Mouse (Mus musculus) megakaryocyte progenitor cell, adult 5-6 weeks (primary cell): ENCODE results near the gene Kcnh3. TPM values are rescaled to one million over a fixed set of nuclear protein-coding genes. Genes with fewer than 3 reads are reported as not detected.
"Not testable (repeated sequence)": the region's sequence is repeated elsewhere in the genome, so short reads cannot be mapped to it uniquely, and the experiment has no call there.

Experiments
- ATAC-seq: replicated peaks from 2 replicates; pipeline ENCODE4 v1.8.0; 2016; ENCODE audit warnings: mild to moderate bottlenecking, moderate TSS enrichment, inconsistent platforms; ENCODE audit not compliant: poor library complexity
- total RNA-seq, 2 experiments: library from RNA; stranded (forward) in 1 of 2; stranded (reverse) in 1 of 2; fragments of 157-497, 149-512 nt in 1 of 2; fragments of 200-1000 nt in 1 of 2; gene quantifications; 2 replicates each; pipeline versions ENCODE4 v1.2.3 to v1.2.4; 2015 to 2017

Kcnh3 gene
- total RNA-seq, 2 experiments from 2014 or later: not detected

DNA sequence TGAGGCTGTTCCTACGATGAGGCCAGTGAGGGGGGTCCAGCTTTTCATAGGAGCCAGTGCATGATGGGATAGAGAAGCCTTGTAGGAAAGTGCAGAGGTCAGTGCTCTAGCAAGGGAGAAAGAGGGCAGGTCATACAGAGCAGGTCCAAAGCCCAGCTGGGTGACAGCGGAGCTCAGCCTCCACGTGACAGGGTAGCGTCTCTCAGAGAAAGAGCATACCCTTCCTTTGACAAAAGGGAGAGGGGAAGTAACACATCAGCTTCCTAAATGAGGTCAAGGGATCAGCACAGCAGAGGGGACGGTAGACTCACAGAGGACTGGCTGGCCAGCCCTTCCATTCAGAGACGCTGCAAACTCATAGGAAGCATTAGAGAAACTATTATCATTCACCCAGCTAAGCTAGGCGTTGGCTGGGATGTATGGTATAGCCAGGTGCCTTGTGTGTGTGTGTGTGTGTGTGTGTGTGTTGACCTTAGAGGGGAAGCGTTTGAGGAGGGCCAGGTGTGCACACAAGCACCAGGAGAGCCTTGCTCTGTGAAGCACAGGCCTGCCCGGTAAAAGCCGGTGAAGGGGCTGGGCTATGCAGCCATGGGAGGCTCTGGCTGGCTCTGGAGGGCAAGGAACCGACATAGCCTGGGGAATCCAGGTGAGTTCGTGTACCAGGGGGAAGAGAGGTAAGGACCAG, 9.8 kb downstream of the Kcnh3 start:
- ATAC-seq: no peak

DNA sequence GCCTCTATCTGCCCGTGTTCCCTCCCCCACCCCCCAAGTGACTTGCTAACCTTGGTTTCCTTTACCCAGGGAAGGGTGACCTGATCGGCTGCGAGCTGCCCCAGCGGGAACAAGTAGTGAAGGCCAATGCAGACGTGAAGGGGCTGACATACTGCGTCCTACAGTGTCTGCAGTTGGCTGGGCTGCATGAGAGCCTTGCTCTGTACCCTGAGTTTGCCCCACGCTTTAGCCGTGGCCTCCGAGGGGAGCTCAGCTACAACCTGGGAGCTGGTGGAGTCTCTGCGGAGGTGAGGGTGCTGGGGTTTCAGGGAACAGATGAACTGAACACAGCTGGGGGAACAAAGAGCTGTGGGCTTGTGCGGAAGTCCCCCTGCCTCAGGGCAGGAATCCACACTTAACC, 13.3 kb downstream of the Kcnh3 start:
- ATAC-seq: no peak

DNA sequence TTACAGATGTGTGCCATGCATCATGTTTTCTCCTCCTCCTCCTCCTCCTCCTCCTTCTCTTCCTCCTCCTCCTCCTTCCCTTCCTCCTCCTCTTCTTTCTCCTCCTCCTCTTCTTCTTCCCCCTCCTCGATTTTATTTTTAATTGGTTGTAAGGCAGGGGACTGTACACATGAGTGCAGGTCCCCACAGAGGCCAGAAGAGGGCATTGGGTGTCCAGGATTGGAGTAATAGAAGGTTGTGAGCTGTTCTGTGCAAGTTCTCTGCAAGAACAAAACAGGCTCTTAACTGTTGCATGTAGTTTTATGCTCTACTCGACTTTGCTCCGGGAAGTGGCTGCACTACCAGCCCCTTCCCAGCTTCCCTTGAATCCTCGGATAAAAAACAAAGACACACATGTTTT, 15.5 kb downstream of the Kcnh3 start:
- peak; percentile 46; the same call in 1 of the 2 replicates for ATAC-seq

DNA sequence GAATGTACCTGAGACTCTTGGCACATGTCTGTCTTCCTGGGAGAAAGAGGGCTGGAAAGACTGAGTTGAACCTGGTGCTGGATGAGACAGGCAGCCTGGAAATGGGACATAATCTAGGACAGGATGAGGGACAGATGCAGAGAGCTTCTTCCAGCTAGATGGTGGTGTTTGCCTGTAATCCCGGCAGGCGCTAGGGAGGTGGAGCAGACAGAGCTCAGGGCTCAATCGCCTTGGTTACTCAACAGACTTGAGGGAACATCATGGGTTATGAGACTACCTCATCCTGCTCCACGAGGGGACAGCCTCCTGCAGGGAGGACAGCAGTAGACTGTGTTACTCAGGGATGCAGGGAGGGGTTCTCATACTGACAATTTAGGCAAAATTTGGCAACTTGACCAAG, 16.6 kb downstream of the Kcnh3 start:
- ATAC-seq: no peak

DNA sequence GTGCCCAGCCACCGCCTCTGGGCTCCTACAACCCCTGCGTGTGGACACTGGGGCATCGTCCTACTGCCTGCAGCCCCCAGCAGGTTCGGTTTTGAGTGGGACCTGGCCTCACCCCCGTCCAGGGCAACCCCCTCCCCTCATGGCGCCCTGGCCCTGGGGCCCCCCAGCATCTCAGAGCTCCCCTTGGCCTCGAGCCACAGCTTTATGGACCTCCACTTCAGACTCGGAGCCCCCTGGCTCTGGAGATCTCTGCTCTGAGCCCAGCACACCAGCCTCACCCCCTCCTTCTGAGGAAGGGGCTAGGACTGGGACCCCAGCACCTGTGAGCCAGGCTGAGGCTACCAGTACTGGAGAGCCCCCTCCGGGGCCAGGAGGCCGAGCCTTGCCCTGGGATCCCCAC, 17.4 kb downstream of the Kcnh3 start:
- ATAC-seq: no peak

DNA sequence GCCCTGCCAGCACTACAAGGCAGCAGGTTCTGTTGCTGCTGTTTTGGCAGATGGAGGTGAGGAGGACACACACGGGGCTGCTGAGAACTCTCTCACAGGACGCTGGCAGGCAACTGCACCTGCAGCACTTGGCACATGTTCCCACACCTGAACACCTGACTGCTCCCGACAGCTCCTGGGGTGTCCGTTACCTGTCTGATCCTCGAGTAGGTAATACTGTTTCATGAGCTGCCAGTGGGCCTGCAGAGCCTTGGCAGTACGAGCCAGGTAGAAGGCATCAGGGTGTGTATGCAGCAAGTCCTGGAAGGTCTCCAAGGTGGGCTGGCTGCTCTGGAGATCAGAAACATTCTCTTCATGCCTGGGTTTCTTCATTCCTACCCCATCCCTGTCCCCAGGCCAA, 22.1 kb downstream of the Kcnh3 start:
- ATAC-seq: not testable (repeated sequence)

DNA sequence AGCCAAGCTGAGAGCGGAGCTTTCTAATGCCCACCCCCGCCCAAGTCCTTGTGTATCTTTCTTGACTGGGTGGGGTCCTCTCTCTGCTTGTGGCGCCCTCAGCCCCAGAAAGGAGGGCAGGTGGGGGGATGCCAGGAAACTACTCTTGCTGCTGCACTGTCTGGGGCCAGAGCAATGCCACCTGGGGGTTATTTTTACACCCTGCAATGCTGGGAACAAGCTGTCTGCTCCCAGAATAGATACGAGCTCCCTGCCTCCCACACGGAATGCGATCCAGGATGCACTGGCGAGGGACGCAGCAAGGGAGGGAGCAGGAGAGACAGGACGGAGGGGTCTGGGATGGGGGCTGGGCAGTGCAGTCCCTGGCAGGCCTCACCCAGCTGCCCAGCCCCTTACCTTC, 24.3 kb downstream of the Kcnh3 start:
- ATAC-seq: no peak

DNA sequence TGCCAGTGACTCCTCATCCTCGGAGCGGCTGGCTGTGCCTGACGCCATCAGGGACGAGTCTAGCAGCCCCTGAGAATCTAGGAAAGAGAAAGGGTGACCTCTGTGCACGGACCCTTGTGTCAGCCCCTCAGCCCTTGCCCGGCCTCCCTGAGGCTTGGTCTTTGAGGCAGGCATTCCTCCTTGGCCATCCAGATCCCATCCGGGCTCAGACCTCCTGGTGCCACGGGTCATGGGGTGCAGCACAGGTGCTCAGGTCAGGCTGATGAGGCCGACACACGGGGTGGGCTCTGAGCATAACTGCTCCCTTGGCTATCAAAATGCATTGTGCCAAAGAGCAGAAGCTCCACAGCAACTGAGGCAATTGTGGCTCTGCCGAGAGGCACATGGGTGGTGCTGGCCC, 25.3 kb downstream of the Kcnh3 start:
- no peak for ATAC-seq

DNA sequence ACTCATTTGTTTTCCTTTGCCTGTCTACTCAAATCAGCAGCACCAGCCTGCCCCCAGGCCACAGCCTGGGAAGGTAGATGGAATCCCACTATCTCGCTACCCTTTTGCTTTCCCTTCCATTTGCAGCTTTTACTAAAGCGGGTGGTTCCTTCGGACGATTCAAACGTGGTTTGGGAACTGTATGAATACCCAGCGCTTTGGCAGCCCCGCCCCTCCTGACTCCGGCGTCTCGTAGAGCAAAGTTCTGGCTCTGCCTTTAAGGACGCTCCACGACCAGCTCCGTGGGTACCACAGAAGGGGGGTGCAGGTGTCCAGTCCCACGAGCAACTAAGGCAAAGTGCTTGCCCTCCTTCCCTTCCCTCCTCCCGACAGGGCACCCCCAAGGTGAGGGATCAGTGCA, 26.4 kb downstream of the Kcnh3 start:
- 0 out of 2 replicates have a peak, but pooled peaks have one; percentile 4 for ATAC-seq

DNA sequence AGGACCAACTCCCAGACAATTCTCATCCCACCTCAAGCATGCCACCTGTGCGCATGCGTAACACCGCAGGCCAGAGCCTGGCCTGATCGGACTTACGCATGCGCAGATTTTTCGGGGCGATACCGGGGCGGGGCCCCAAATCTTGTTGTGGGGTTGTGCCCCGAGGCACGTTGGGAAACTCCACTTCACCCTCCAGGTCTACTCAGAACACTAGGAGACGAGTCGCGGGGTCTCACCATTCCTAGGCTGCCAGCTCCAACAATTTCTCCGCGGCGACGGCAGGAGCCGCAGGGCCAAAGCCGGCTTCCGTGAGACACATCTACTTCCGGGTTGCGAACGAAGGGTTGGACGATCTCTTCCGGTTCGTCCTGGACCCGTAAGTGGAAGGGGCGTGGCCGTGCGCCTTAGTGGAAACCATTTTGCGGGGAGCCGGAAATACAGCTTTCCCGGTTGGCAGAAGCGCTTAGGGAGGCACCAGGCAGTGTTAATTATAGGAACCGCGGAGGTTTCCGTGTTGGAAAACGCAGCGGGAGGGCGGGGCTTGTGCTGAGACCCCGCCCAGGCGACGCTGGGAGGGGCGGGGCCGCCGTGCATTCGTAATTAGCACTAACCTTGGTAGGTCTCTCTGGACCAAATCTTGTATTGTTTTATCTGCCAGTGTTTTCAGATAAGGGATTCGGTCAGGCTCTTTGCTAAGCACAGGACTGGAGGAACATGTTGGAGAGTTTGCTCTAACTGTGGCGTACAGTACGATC, 27.1 kb downstream of the Kcnh3 start, which contains the start of gene Mcrs1:
Gene Mcrs1 (minus strand): TSS at position 336 of the 755 bp plus-strand sequence.
- peak; percentile 92 for ATAC-seq

DNA sequence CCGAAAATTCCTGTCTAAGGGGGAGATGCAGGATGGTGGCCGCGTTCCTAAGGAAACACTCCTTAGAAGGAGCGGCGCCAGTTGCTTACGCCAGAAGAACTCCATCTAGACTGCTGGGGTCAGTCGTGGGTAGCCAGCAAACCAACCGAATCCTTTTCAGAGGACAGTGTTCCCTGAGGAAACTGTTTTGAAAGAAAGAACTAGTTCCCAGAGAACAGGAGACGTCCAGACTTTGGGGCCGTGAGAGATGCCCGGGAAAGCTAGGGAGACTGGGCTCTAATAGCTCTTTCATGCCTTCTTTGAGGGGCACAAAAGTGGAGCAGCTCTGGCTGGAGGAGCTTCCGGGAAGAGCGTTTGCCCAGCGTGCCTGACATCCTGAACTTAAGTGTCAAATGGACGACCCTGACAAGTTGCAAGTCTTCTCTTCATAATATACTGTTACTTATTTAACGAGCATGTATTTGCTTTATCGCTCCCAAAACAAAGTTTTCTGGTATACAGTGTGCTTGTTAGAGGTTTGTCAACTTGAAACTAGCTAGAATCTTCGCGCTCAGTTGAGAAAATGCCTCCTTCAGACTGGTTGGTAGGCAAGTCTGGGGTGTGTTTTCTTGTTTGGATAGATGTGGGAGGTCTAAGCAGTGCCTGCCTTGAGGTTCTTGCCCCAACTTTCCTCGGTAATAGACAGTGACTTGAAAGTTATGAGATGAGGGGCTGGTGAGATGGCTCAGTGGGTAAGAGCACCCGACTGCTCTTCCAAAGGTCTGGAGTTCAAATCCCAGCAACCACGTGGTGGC, 27.9 kb downstream of the Kcnh3 start:
- ATAC-seq: peak; percentile 7; the same call in 1 of the 2 replicates

DNA sequence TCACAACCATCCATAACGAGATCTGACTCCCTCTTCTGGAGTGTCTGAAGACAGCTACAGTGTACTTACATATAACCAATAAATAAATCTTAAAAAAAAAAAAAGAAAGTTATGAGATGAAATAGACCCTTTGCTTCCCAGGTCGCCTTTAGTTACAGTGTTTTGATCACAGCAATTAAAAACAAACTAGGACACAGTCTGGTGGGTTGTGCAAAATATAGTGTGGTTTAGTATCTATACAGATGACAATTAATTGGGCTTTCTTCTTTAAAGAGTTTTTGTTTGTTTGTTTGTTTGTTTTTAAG, 28.5 kb downstream of the Kcnh3 start:
- not testable (repeated sequence) for ATAC-seq

DNA sequence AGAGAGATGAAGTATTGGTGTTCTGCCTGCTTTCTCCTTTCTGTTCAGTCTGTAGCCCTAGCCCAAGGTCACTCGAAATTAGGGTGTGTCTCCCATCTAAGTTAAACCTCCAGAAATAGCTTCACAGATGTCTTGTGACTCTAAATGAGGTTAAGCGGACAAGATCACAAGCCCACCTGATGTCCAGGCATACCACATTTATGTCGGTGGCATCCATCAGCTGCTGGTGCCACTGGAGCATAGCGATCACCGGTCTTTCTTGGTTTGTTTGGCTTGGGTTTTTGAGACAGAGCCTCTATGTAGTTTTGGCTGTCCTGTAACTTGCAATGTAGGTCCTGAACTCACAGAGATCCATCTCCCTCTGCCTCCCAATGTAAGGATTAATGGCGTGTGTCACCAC, 29.1 kb downstream of the Kcnh3 start:
- no peak for ATAC-seq

DNA sequence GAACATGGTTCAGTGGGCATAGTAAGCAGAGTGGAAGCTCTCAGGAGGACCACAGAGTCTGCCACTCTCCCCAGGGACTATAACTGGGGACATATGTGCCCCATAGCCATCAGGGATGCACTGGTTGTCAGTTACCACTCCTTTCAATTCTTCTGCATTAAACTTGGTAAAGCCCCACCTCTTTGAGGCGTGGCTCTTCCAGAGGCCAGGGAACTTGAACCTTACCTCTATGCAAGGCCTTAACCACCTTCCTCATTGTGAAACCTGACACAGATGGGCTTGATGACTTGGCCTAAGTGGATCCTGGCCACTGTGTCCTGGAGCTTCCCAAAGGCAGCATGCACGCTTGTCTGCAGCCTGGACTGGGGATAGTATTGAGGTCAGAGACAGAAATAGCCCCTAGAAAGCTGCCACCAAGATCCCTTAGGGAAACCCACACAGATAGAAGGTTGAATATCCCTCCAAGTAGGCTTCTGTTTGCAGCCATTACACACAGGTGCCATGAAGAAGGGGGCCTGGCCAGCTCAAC, 29.9 kb downstream of the Kcnh3 start:
- ATAC-seq: no peak

DNA sequence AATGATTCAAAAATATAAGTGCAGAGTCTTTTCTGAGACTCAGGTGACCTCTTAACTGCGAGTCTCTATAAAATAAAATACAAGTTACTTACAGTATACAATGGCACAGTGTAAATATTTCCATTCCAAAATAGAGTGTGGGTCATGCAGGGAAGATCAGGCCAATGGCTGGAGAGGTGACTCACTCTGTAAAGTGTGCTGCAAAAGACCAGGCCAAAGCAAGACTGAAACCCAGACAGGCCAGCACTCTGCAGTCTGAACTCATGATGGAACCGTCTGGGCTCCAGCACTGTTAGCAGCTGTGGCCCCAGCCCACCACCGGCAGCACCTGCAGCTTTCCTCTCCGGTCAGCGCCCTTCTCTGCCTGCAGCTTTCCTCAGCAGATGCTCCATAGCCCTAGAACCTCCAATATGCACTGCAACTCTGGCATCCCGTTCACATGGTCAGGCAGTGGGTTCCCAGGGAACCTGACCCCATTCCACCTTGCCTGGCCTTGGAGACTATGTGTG, 30.6 kb downstream of the Kcnh3 start:
- ATAC-seq: no peak

DNA sequence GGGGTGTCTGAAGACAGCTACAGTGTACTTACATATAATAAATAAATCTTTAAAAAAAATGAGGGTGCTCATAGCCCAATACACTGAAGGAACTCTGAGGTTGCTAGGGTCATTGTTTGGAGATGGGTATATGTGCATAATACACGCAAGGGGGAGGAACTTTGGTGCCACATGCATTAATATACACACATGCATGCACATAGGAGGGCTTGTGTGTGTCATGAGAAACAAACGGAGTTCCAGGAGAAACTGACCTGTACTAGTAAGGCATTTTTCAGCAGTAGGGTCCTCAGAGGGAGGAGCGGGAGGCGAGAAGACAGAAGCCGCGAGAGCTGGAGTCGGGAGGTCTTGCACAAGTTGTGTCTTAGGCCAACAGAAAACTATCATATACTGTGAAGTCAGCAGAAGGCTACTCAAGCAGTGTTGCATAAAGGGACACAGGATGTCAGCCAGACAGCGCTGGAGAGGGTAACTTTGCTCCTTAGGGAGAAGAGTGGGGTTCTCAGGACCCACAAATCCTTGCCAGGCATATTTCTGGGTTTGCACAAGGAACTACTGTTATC, 34.6 kb downstream of the Kcnh3 start:
- ATAC-seq: peak; percentile 40

DNA sequence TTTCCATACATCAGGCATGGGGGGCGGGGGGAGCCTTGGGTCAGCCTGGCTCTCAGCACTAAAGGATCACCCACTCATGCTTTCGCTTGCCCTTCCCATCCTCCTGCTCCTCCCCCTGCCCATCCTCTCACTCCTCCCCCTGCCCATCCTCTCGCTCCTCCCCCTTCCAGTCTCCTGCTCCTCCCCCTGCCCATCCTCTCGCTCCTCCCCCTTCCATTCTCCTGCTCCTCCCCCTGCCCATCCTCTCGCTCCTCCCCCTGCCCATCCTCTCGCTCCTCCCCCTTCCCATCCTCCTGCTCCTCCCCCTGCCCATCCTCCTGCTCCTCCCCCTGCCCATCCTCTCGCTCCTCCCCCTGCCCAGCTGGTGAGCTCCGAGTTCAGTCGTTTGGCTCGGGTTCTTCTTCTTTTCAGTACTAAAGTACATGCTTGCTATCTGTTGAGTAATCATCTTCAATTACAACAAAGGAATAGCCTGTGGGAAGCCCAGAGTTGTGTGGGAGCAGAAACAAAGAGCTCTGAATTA, 35.1 kb downstream of the Kcnh3 start:
- ATAC-seq: peak; percentile 96

DNA sequence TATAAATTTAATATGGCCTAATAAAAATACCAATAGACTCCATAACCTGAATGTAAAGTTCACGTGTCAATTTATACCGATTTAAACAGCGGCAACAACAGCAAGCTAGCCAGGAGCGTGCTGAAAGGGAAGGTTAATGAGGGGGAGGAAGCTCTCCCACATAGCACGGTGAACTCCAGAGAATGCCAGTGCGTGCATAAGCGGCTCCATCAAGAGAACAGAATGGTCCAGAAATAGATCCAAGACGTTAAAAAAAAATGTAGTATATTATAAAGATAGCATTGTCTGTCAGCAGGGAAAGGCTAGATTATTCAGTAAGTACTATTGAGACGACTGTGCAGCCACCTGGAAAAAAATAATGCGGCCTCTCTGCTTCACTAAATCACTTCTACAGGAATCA, 38.0 kb downstream of the Kcnh3 start:
- no peak for ATAC-seq

DNA sequence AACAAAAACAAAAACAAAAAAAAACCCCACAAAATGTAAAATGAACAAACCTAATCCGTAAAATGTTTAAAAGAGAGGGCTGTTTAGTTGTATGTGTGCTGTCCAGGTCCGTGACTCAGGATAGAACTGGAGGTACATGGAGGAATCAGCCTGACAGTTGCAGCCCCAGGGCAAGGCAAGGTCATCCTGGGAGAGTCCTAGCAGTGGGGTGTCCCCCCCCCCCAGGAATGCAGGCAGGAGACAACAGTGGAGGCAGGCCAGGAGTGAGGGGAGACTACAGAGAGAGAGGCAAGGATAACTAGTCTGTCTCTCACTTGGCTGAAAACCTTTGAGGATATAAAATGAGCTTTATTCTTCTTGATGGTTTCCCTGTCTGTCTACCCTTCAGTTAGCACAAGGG, 39.7 kb downstream of the Kcnh3 start:
- no peak for ATAC-seq

DNA sequence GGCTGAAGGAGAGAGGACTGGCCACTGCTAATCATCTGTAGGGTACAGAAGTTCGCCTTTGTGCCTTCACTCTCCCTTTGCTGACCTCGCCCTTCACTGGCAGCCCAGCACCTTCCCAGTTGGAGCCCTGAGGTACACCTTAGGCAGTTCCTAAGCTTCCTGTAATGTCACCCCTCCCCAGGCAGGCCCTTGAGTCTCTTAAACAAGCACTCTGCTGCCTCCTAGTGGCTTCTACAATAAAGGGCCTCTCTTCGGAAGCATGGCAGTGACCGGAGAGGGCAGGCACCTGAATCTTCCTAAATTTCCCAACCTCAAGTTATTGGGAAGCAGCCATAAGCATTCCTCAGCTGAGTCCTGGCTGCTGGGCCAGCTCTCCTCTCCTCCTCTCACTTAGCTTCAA, 41.0 kb downstream of the Kcnh3 start:
- ATAC-seq: peak; percentile 99

DNA sequence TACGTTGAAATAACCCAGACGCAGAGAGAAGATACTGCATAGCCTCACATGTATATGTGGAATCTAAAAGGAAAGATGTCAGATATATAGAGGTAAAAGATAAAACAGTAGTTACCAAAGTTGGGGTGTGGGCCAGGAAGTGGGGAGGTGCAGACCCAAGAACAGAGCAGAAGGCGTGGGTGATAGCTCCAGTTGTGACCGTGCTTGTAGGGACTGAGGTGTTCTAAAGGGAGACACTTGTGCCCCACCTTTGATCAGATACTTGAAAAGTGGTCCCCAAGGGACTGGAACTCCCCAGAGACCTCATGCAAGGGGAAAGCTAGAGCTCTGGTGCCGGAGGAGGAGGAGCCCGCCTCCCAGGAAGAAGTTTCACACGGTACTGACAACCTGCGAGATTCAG, 51.4 kb downstream of the Kcnh3 start:
- ATAC-seq: no peak
